Mouse (Mus musculus) limb, embryonic 12.5 days (tissue): ENCODE data around the gene Sin3b. TPM values are rescaled to one million over a fixed set of nuclear protein-coding genes. Genes with fewer than 3 reads are reported as not detected.
"Not testable (repeated sequence)": the region's sequence is repeated elsewhere in the genome, so short reads cannot be mapped to it uniquely, and the experiment has no call there.

ENCODE experiments used
- ATAC-seq: fragments of 200-750 bp; cut with Nextera tagmentation; 2 replicates; pipeline ENCODE4 v1.8.0; 2017; ENCODE audit warnings: low read depth, moderate TSS enrichment; ENCODE audit not compliant: insufficient number of reproducible peaks, insufficient read depth, low FRiP score, low TSS enrichment
- H3K27ac ChIP-seq: fragments of 300-500 bp; sonication (generic); 2 replicates; pipeline ENCODE4 v1.5.1; 2016; ENCODE audit warnings: mild to moderate bottlenecking, moderate library complexity
- H3K27me3 ChIP-seq: fragments of 300-500 bp; sonication (generic); 2 replicates; pipeline ENCODE4 v1.6.1; 2016; ENCODE audit warnings: mild to moderate bottlenecking, moderate library complexity
- H3K36me3 ChIP-seq: fragments of 300-500 bp; sonication (generic); 2 replicates; pipeline ENCODE4 v1.6.1; 2016; ENCODE audit warnings: mild to moderate bottlenecking, moderate library complexity
- H3K4me1 ChIP-seq: fragments of 300-500 bp; sonication (generic); replicated peaks from 2 replicates; pipeline ENCODE4 v1.6.1; 2016
- H3K4me2 ChIP-seq: fragments of 300-500 bp; sonication (generic); 2 replicates; pipeline ENCODE4 v1.6.1; 2016; ENCODE audit warnings: mild to moderate bottlenecking, moderate library complexity
- H3K4me3 ChIP-seq: fragments of 300-500 bp; sonication (generic); replicated peaks from 2 replicates; pipeline ENCODE4 v1.5.1; 2016; ENCODE audit warnings: mild to moderate bottlenecking
- H3K9ac ChIP-seq: fragments of 300-500 bp; sonication (generic); replicated peaks from 2 replicates; pipeline ENCODE4 v1.6.1; 2016; ENCODE audit warnings: mild to moderate bottlenecking, moderate library complexity
- H3K9me3 ChIP-seq: fragments of 300-500 bp; sonication (generic); 2 replicates; pipeline ENCODE4 v1.6.1; 2016; ENCODE audit warnings: mild to moderate bottlenecking, moderate library complexity
- WGBS: fragments of 180-500 bp; shearing (Covaris S2); methylation state at CpG from one replicate; pipeline ENCODE4 v1.1.7; 2016; 5-methylcytosine and 5-hydroxymethylcytosine counted together
- polyA plus RNA-seq: library from polyadenylated mRNA; unstranded; fragments of >200 nt; fragmentation: Nextera tagmentation; extraction: Ambion mirVana; gene quantifications from 2 replicates; pipeline ENCODE4 v1.2.1, GENCODE M21; 2016

Gene Sin3b
- 166 and 167 TPM in 2 replicates for polyA plus RNA-seq

GRCm38 (mm10) chr8:72722769-72723650 lies at the start of gene Sin3b:
Gene Sin3b (plus strand): TSS chr8:72723285.
- H3K9ac ChIP-seq: peak within 1 kb of the TSS; percentile 93
- H3K4me1 ChIP-seq: peaks cover 11% of the 10 kb centered on the region
- peaks cover 37% of the 10 kb centered on the region for H3K36me3 ChIP-seq
- peak within 1 kb of the TSS; percentile 64; the same call in 1 of the 2 replicates for H3K27ac ChIP-seq
- peak within 1 kb of the TSS; percentile 89 for H3K4me2 ChIP-seq
- H3K27me3 ChIP-seq: no peaks in the 10 kb centered on the region
- ATAC-seq: peak; percentile 96
- peaks cover 4% of the 10 kb centered on the region; the same call in 1 of the 2 replicates for H3K9me3 ChIP-seq
- peak within 1 kb of the TSS; percentile 95 for H3K4me3 ChIP-seq
- 14% methylated on average over 56 of the region's 56 CpGs for WGBS

DNA sequence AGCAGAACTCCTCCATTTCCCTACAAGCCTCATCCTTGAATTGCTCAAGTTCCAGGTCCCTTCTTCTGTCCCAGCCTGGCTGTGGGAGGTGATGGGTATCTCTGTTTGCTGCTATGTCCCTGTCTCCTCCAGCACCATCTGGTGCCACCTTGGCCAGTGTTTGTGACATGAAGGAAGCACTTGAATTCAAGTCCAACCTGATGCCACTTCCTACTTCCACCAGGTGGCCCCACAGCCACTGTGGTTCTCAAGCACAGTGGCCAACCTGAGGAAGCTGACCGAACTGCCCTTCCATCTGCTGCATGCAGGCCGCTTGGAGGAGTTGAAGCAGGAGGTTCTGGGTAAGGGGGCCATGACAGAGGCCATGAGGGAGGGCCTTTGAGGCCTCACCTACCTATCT lies 48.9 kb upstream of the Sin3b start:
- ATAC-seq: no peak
- Histone ChIP-seq H3K4me1 (no peaks in the 10 kb centered on the region), H3K9ac (no peak overlapping the region), H3K9me3 (no peaks in the 10 kb centered on the region), H3K4me3 (no peak overlapping the region), H3K4me2 (no peak overlapping the region), H3K36me3 (no peaks in the 10 kb centered on the region), H3K27ac (no peak overlapping the region), H3K27me3 (no peaks in the 10 kb centered on the region)
- WGBS: 79% methylated on average over 2 of the region's 2 CpGs

GRCm38 (mm10) chr8:72676436-72676835 lies 46.6 kb upstream of the Sin3b start:
- Histone ChIP-seq H3K9ac (no peak overlapping the region), H3K27me3 (no peaks in the 10 kb centered on the region), H3K9me3 (no peaks in the 10 kb centered on the region), H3K4me1 (no peaks in the 10 kb centered on the region), H3K36me3 (no peaks in the 10 kb centered on the region), H3K27ac (no peak overlapping the region), H3K4me3 (no peak overlapping the region), H3K4me2 (no peak overlapping the region)
- ATAC-seq: no peak
- WGBS: 64% methylated on average over 4 of the region's 4 CpGs

DNA sequence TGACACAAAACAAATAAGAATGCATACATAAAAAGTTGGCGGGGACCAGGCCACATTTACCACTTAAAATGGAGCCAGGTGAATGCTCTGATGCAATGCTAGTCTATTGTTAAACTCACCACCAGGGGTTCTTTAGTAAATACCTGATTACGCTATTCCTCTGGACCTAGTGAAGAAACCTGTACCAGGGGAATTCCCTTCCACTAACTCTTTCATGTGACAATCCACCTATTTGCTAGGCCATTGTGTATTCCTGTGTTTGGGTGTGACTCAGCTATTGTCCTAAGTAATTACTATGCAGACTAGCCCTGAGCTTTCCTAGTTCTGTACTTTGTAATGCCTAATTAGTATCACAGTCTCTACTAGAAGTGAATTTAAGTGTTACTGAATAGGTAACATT lies 46.2 kb upstream of the Sin3b start:
- H3K4me1 ChIP-seq, H3K9me3 ChIP-seq, H3K4me2 ChIP-seq, ATAC-seq, H3K27ac ChIP-seq, H3K36me3 ChIP-seq, H3K27me3 ChIP-seq, H3K4me3 ChIP-seq, H3K9ac ChIP-seq: not testable (repeated sequence)
- 60% methylated on average over 2 of the region's 2 CpGs for WGBS

DNA sequence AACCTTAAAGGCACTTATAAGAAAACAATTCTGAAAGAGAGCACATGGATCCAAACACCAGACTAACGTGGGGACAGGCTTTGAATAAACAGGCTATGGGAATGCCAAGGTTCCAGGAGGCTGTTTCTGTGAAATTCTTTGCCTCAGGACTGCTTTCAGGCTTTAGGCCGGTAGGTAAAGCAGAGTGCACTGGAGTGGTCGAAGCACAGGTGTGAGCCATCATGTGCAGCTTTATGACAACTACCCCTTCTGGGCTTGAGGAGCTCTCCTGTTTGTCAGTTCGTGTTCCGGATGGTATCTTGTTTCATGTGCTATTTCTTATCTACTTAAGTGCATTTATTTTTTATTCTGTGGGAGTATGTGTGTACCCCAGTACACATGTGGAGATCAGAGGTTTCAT lies 45.8 kb upstream of the Sin3b start:
- ATAC-seq: no peak
- H3K4me3 ChIP-seq: no peak overlapping the region
- 68% methylated on average over 5 of the region's 5 CpGs for WGBS
- H3K27me3 ChIP-seq: no peaks in the 10 kb centered on the region
- no peak overlapping the region for H3K27ac ChIP-seq
- H3K36me3 ChIP-seq: no peaks in the 10 kb centered on the region
- H3K9ac ChIP-seq: no peak overlapping the region
- H3K9me3 ChIP-seq: no peaks in the 10 kb centered on the region
- no peaks in the 10 kb centered on the region for H3K4me1 ChIP-seq
- H3K4me2 ChIP-seq: no peak overlapping the region

DNA sequence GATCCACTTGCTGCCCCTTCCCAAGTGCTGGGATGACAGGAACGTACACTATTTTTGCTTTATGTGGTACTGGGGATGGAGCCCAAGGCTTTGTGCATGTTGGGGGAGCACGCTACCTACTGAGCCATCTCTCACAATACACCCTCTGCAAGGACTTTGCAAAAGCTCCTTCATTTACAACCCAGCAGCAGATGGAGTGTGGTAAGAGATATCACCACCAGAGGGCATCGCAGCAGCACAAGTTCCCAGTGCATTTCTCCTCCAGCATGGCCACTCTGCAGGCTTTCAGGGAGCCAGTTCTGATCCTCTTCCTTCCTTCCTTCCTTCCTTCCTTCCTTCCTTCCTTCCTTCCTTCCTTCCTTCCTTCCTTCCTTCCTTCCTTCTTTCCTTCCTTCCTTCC lies 43.0 kb upstream of the Sin3b start:
- no peaks in the 10 kb centered on the region for H3K4me1 ChIP-seq
- H3K27ac ChIP-seq: no peak overlapping the region
- no peaks in the 10 kb centered on the region for H3K36me3 ChIP-seq
- no peaks in the 10 kb centered on the region for H3K9me3 ChIP-seq
- no peak overlapping the region for H3K9ac ChIP-seq
- no peak overlapping the region for H3K4me3 ChIP-seq
- WGBS: 10% methylated on average over 3 of the region's 3 CpGs
- no peak for ATAC-seq
- H3K4me2 ChIP-seq: no peak overlapping the region
- H3K27me3 ChIP-seq: no peaks in the 10 kb centered on the region

DNA sequence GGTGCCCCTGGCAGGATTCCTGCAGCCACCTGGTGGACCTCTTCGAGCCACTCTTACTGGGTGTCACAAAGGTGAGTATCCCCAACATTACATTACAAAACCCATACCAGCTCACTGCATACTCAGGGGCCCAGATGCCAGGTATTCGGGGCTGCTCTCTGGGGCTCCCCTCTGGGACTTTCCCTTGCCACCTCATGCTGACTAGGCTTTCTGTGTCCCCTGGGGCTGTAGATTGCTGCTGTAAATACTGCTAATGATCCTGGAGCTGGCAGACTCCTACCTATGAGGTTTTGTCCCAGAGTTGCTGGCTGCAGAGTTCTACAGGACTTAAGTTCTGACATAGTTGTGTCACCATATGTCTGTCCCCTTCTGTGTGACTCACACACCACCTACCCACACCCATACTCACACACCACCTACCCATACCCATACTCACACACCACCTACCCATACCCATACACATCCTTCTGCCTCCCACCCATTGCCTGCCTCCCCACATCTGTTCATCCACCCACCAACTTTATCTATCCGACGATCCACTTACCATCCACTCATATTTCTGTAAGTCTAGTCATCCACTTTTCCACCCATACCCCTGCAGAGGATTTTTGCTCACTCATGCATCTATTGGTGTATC lies 40.9 kb upstream of the Sin3b start:
- Histone ChIP-seq H3K9ac (no peak overlapping the region), H3K9me3 (no peaks in the 10 kb centered on the region), H3K27ac (no peak overlapping the region), H3K27me3 (no peaks in the 10 kb centered on the region), H3K4me2 (no peak overlapping the region), H3K4me1 (no peaks in the 10 kb centered on the region), H3K36me3 (no peaks in the 10 kb centered on the region), H3K4me3 (no peak overlapping the region)
- no peak for ATAC-seq
- 85% methylated on average over 4 of the region's 4 CpGs for WGBS

DNA sequence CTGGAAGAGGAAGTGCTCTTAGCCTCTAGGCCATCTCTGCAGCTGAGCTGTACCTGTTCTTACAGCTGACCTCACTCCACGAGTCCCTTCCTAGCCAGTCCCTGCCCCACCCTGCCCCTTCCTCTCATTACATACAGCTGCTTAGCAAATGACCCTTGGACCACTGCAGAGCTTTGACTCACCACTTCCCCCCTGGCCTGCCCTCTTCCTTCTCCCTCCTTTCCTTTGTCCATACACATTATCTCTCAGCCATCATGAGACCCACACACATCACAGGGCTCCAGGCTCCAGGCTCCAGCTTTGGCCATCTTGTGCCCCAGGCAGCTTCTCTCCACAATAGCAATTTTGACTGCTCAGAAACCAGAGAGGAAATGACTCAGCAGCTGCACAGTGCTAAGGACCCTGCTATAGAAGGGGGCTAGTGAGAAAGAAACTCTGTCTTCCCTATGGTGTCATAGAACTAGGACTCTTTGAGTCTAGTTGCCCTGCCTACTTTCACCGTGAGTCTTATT lies 40.0 kb upstream of the Sin3b start:
- Histone ChIP-seq H3K36me3 (no peaks in the 10 kb centered on the region), H3K4me3 (no peak overlapping the region), H3K27ac (no peak overlapping the region), H3K27me3 (no peaks in the 10 kb centered on the region), H3K4me1 (no peaks in the 10 kb centered on the region), H3K9me3 (no peaks in the 10 kb centered on the region), H3K9ac (no peak overlapping the region), H3K4me2 (no peak overlapping the region)
- 31% methylated on average over 2 of the region's 2 CpGs for WGBS
- no peak for ATAC-seq

DNA sequence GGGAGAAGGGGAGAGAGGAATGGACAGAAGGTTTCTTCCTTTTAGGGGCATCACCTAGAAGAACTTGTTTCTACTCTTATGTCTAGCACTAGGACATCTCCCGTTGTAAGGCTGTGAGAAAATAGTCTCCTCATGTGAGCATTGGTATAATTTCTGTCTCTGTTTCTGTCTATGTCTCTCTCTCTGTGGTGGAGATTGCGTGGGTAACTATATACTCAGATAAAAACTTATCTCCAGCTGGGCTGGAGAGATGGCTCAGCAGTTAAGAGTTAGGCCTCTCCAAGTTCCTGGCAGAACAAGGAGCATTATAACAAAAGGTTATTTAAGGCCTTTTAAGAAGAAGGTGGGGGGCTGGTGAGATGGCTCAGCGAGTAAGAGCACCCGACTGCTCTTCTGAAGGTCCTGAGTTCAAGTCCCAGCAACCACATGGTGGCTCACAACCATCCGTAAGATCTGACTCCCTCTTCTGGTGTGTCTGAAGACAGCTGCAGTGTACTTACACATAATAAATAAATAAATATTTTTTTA lies 39.4 kb upstream of the Sin3b start:
- 92% methylated on average over 5 of the region's 5 CpGs for WGBS
- not testable (repeated sequence) for ATAC-seq

DNA sequence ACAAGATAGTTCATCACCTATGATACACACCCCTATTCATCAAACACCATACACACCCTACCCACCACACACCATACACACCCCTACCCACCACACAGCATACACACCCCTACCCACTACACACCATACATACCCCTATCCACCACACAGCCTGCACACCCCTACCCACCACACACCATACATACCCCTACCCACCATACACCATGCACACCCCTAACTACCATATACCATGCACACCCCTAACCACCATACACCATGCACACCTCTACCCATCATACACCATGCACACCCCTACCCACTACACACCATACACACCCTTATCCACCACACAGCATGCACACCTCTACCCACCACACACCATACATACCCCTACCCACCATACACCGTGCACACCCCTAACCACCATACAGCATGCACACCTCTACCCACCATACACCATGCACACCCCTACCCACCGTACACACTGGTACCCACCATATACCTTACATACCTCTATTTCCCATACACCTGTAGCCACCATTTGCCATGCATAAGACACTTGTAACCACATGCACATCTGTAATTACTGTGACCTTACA lies 24.6 kb upstream of the Sin3b start:
- H3K27ac ChIP-seq: no peak overlapping the region
- H3K36me3 ChIP-seq: no peaks in the 10 kb centered on the region
- no peak overlapping the region for H3K4me2 ChIP-seq
- H3K27me3 ChIP-seq: no peaks in the 10 kb centered on the region
- ATAC-seq: peak; percentile 55; the same call in 1 of the 2 replicates
- 0 out of 2 replicates have a peak, but pooled peaks cover 2% of the 10 kb centered on the region for H3K4me1 ChIP-seq
- no peak overlapping the region for H3K4me3 ChIP-seq
- no peaks in the 10 kb centered on the region for H3K9me3 ChIP-seq
- no peak overlapping the region for H3K9ac ChIP-seq
- WGBS: 92% methylated on average over 2 of the region's 2 CpGs

More for the DNA sequence above, 39.4 kb upstream of the Sin3b start:
- not testable (repeated sequence) for H3K36me3 ChIP-seq, H3K4me2 ChIP-seq, H3K9ac ChIP-seq, H3K27me3 ChIP-seq, H3K27ac ChIP-seq, H3K4me1 ChIP-seq, H3K9me3 ChIP-seq, H3K4me3 ChIP-seq

- no peaks in the 10 kb centered on the region for H3K27me3 ChIP-seq
- ATAC-seq: no peak
- WGBS: 45% methylated on average over 6 of the region's 6 CpGs
- no peak overlapping the region for H3K4me2 ChIP-seq
- no peak overlapping the region for H3K9ac ChIP-seq
- H3K4me3 ChIP-seq: no peak overlapping the region
- H3K4me1 ChIP-seq: no peaks in the 10 kb centered on the region
- no peaks in the 10 kb centered on the region for H3K9me3 ChIP-seq
- no peaks in the 10 kb centered on the region for H3K36me3 ChIP-seq
- H3K27ac ChIP-seq: no peak overlapping the region
Observed at GRCm38 (mm10) chr8:72712569-72712968, 10.5 kb upstream of the Sin3b start.
